Mouse (Mus musculus) CH12.LX (cell line): ENCODE data around the gene Shank1.

Experiments
- CTCF ChIP-seq, 2 experiments: IDR thresholded peaks in 1 of 2; conservative IDR thresholded peaks in 1 of 2; 2 replicates each; pipeline ENCODE4 v1.5.1; 2011 to 2012; ENCODE audit warnings: low read depth in 2 of 2, low read length in 2 of 2, improper control_type of control experiment in 1 of 2, inconsistent platforms in 1 of 2, mild to moderate bottlenecking in 1 of 2, moderate library complexity in 1 of 2
- GABPA ChIP-seq: IDR thresholded peaks from 2 replicates; pipeline ENCODE4 v1.6.1; 2012; ENCODE audit warnings: low read depth, low read length, improper control_type of control experiment, inconsistent platforms; ENCODE audit not compliant: insufficient replicate concordance
- HCFC1 ChIP-seq: IDR thresholded peaks from 2 replicates; pipeline ENCODE4 v1.6.1; 2012; ENCODE audit warnings: low read depth, mild to moderate bottlenecking, inconsistent platforms, low read length, improper control_type of control experiment
- KAT2A ChIP-seq: IDR thresholded peaks from 2 replicates; pipeline ENCODE4 v1.6.1; 2012; ENCODE audit warnings: low read length, improper control_type of control experiment, inconsistent platforms; ENCODE audit not compliant: insufficient replicate concordance
- MAZ ChIP-seq: IDR thresholded peaks from 2 replicates; pipeline ENCODE4 v1.6.1; 2012; ENCODE audit warnings: low read depth, mild to moderate bottlenecking, inconsistent platforms, low read length, improper control_type of control experiment, moderate library complexity
- MXI1 ChIP-seq: IDR thresholded peaks from 2 replicates; pipeline ENCODE4 v1.6.1; 2011; ENCODE audit warnings: mild to moderate bottlenecking, low read depth, low read length, improper control_type of control experiment
- MYC ChIP-seq: IDR thresholded peaks from 2 replicates; pipeline ENCODE4 v1.6.1; 2011; ENCODE audit warnings: low read depth, mild to moderate bottlenecking, improper control_type of control experiment, low read length
- NELFE ChIP-seq: IDR thresholded peaks from 2 replicates; pipeline ENCODE4 v1.6.1; 2011; ENCODE audit warnings: low read depth, low read length, improper control_type of control experiment
- POLR2A ChIP-seq: IDR thresholded peaks from 2 replicates; pipeline ENCODE4 v1.6.1; 2011; ENCODE audit warnings: low read depth, mild to moderate bottlenecking, improper control_type of control experiment, low read length
- POLR2AphosphoS2 ChIP-seq: IDR thresholded peaks from 2 replicates; pipeline ENCODE4 v1.6.1; 2011; ENCODE audit warnings: low read depth, low read length, improper control_type of control experiment
- TBP ChIP-seq: conservative IDR thresholded peaks from 2 replicates; pipeline ENCODE4 v1.6.1; 2011; ENCODE audit warnings: low read depth, low read length, improper control_type of control experiment
- UBTF ChIP-seq: IDR thresholded peaks from 2 replicates; pipeline ENCODE4 v1.6.1; 2012; ENCODE audit warnings: low read depth, mild to moderate bottlenecking, inconsistent platforms, low read length, improper control_type of control experiment, moderate library complexity
- USF1 ChIP-seq: IDR thresholded peaks from 2 replicates; pipeline ENCODE4 v1.6.1; 2014; ENCODE audit warnings: low read depth, mild to moderate bottlenecking, inconsistent platforms, low read length, improper control_type of control experiment

DNA sequence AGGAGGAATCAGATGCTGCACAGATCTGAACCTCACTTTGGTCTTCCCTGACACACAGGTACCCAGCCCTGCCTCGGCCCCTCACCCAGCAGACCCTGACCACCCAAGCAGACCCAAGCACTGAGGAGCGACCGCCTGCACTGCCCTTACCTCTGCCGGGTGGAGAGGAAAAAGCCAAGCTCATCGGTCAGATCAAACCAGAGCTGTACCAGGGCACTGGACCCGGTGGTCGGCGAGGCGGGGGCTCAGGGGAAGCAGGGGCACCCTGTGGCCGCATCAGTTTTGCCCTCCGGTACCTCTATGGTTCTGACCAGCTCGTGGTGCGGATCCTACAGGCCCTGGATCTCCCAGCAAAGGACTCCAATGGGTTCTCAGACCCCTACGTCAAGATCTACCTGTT lies 82.3 kb downstream of the Shank1 start:
- TF ChIP-seq MXI1, result no peak
- no peak for TF ChIP-seq USF1
- TF ChIP-seq POLR2A, result no peak
- TF ChIP-seq UBTF, result no peak
- no peak for TF ChIP-seq TBP
- TF ChIP-seq GABPA, result no peak
- TF ChIP-seq KAT2A, result no peak
- TF ChIP-seq CTCF (conservative IDR thresholded peaks at IDR 0.05 in 1 of 2, IDR thresholded peaks at IDR 0.05 in 1 of 2; ENCODE audit: low read depth in 2 of 2, low read length in 2 of 2), result no peak
- no peak for TF ChIP-seq NELFE
- TF ChIP-seq MAZ, result no peak
- no peak for TF ChIP-seq HCFC1
- TF ChIP-seq POLR2AphosphoS2, result no peak
- TF ChIP-seq MYC, result no peak
